Comparison of ENCODE assay signal across 8 mouse cellular contexts in genomic region chr19:45310291-45310881, GRCm38 (mm10). TPM values are rescaled to one million over a fixed set of nuclear protein-coding genes. Genes with fewer than 3 reads are reported as not detected.
A peak's percentile ranks its signal among the peaks of the same experiment; 100 is the strongest.
DNase-seq lines count a peak whose midpoint lies in the region; ATAC-seq and TF ChIP-seq lines count a peak whose summit lies in the region.

No protein-coding gene starts in this region.

- no peak for DNase-seq in lung, embryonic 14.5 days
- no peak for DNase-seq in lung, postnatal 25 days (ENCODE audit: low spot score)
- no peak for DNase-seq in limb, embryonic 10.5 days (ENCODE audit: low spot score)
- no peak for DNase-seq in gastrocnemius, postnatal 25 days
- DNase-seq in cerebellum, postnatal 36 days, result no peak
- DNase-seq in right cerebral cortex, postnatal 4 days, result no peak

- H3K27ac ChIP-seq in lung, embryonic 14.5 days (ENCODE audit: low read depth), result no peak overlapping the region
- 0 out of 2 replicates have a peak overlapping the region, but pooled peaks have one; percentile 13 for H3K27ac ChIP-seq in embryonic facial prominence, embryonic 12.5 days
- peak overlapping the region; percentile 15; the same call in 1 of the 2 replicates for H3K27ac ChIP-seq in limb, embryonic 10.5 days
- no peak overlapping the region for H3K27ac ChIP-seq in small intestine, adult 2 months (ENCODE audit: insufficient read depth, low read depth, low read length)

- peak overlapping the region; percentile 61 for H3K4me2 ChIP-seq in lung, embryonic 14.5 days
- H3K4me2 ChIP-seq in embryonic facial prominence, embryonic 12.5 days (replicated peaks), result peak overlapping the region; percentile 43

- H3K36me3 ChIP-seq in lung, embryonic 14.5 days (ENCODE audit: insufficient read depth), result no peaks in the 10 kb centered on the region
- no peaks in the 10 kb centered on the region for H3K36me3 ChIP-seq in embryonic facial prominence, embryonic 12.5 days
- H3K36me3 ChIP-seq in limb, embryonic 10.5 days, result no peaks in the 10 kb centered on the region
- no peaks in the 10 kb centered on the region for H3K36me3 ChIP-seq in small intestine, adult 2 months (ENCODE audit: control insufficient read depth, insufficient read depth, low read length)

- TF ChIP-seq POLR2A in small intestine, adult 2 months (IDR thresholded peaks at IDR 0.05; ENCODE audit: low read depth, low read length), result no peak

- H3K9me3 ChIP-seq in lung, embryonic 14.5 days (ENCODE audit: low read depth, low read length), result no peaks in the 10 kb centered on the region
- H3K9me3 ChIP-seq in embryonic facial prominence, embryonic 12.5 days, result no peaks in the 10 kb centered on the region
- no peaks in the 10 kb centered on the region for H3K9me3 ChIP-seq in limb, embryonic 10.5 days (replicated peaks)

- H3K27me3 ChIP-seq in lung, embryonic 14.5 days (ENCODE audit: insufficient read depth, low read length), result 0 out of 2 replicates have a peak, but pooled peaks cover 3% of the 10 kb centered on the region
- H3K27me3 ChIP-seq in embryonic facial prominence, embryonic 12.5 days, result peaks cover 22% of the 10 kb centered on the region
- H3K27me3 ChIP-seq in limb, embryonic 10.5 days (ENCODE audit: low read depth, poor library complexity, severe bottlenecking), result peaks cover 80% of the 10 kb centered on the region
- H3K27me3 ChIP-seq in small intestine, adult 2 months (ENCODE audit: control insufficient read depth, insufficient read depth, low read length), result no peaks in the 10 kb centered on the region

- H3K9ac ChIP-seq in lung, embryonic 14.5 days, result peak overlapping the region; percentile 16; the same call in 1 of the 2 replicates
- peak overlapping the region; percentile 17; the same call in 1 of the 2 replicates for H3K9ac ChIP-seq in embryonic facial prominence, embryonic 12.5 days

- H3K4me1 ChIP-seq in lung, embryonic 14.5 days (ENCODE audit: insufficient read depth), result 0 out of 2 replicates have a peak, but pooled peaks cover 3% of the 10 kb centered on the region
- peaks cover 30% of the 10 kb centered on the region for H3K4me1 ChIP-seq in embryonic facial prominence, embryonic 12.5 days
- peaks cover 30% of the 10 kb centered on the region for H3K4me1 ChIP-seq in limb, embryonic 10.5 days
- H3K4me1 ChIP-seq in small intestine, adult 2 months (ENCODE audit: control insufficient read depth, insufficient read depth, insufficient read length, low read length), result peaks cover 2% of the 10 kb centered on the region

- no peak for TF ChIP-seq CTCF in lung, embryonic 14.5 days (IDR thresholded peaks at IDR 0.05; ENCODE audit: low read depth)
- no peak for TF ChIP-seq CTCF in small intestine, adult 2 months (IDR thresholded peaks at IDR 0.05; ENCODE audit: extremely low read depth, insufficient read length, insufficient replicate concordance, low read depth, low read length)

- WGBS in lung, embryonic 14.5 days, result 36% methylated on average over 5 of the region's 5 CpGs
- WGBS in embryonic facial prominence, embryonic 12.5 days, result 47% methylated on average over 5 of the region's 5 CpGs
- WGBS in limb, embryonic 10.5 days, result 34% methylated on average over 5 of the region's 5 CpGs
- 36% methylated on average over 5 of the region's 5 CpGs for WGBS in small intestine, adult 2 months

- peak overlapping the region; percentile 20 for H3K4me3 ChIP-seq in lung, embryonic 14.5 days (ENCODE audit: low read depth, low read length)
- peak overlapping the region; percentile 25 for H3K4me3 ChIP-seq in embryonic facial prominence, embryonic 12.5 days
- peak overlapping the region; percentile 40 for H3K4me3 ChIP-seq in limb, embryonic 10.5 days
- H3K4me3 ChIP-seq in small intestine, adult 2 months (ENCODE audit: low read depth, low read length), result peak overlapping the region; percentile 5; the same call in 1 of the 2 replicates

- ATAC-seq in lung, embryonic 14.5 days (ENCODE audit: insufficient read depth), result peak; percentile 19; the same call in 1 of the 2 replicates
- no peak for ATAC-seq in embryonic facial prominence, embryonic 12.5 days (ENCODE audit: insufficient number of reproducible peaks, insufficient read depth, low FRiP score, low TSS enrichment)

RNA-seq across cellular contexts. Expression of gene Btrc, which starts 53.1 kb away (rescaled TPM):
- 40.2 and 43.5 TPM in 2 replicates for polyA plus RNA-seq in lung, embryonic 14.5 days (2014; fragmentation: Nextera tagmentation; extraction: Ambion mirVana)
- 57.3 and 59.4 TPM in 2 replicates for polyA plus RNA-seq in embryonic facial prominence, embryonic 12.5 days (2016; fragmentation: Nextera tagmentation; extraction: Ambion mirVana)
- polyA plus RNA-seq in limb, embryonic 10.5 days (2016; fragmentation: Nextera tagmentation; extraction: Ambion mirVana), result 45.0 and 53.4 TPM in 2 replicates
- polyA plus RNA-seq in small intestine, adult 2 months (2012; rRNA removed), result 2.3 and 4.2 TPM in 2 replicates
- 10 to 100 TPM; 18.8 to 23.0 TPM for total RNA-seq in gastrocnemius, postnatal 25 days (2021)

Comparison
In these comparisons a context has a peak if more than half of its experiments do, and no peak if none do; other contexts are left out.
1. H3K27ac ChIP-seq: peak in embryonic facial prominence, embryonic 12.5 days (single experiment) and limb, embryonic 10.5 days (single experiment); none in lung, embryonic 14.5 days (single experiment) and small intestine, adult 2 months (single experiment).
2. Peak in every context shown above with its lines, with median percentiles within 50 percentile points of each other: H3K4me3 ChIP-seq.